Mouse (Mus musculus): ENCODE measurements around the gene Txndc12.

- no peak for TF ChIP-seq TAL1 (IDR thresholded peaks at IDR 0.05; ENCODE audit: low read length)
- no peak for TF ChIP-seq GATA1 (IDR thresholded peaks at IDR 0.05; ENCODE audit: low read length)
Measured at GRCm38 (mm10) chr4:108873746-108874145, 39.3 kb downstream of the Txndc12 start.
